Mouse (Mus musculus) limb, embryonic 14.5 days (tissue): Measurements from ENCODE around the gene Megf8. TPM values are rescaled to one million over a fixed set of nuclear protein-coding genes. Genes with fewer than 3 reads are reported as not detected.

Experiments
- ATAC-seq: fragments of 200-750 bp; cut with Nextera tagmentation; 2 replicates; pipeline ENCODE4 v1.8.0; 2017; ENCODE audit warnings: low read depth, moderate number of reproducible peaks, moderate TSS enrichment; ENCODE audit not compliant: low FRiP score
- DNase-seq: peaks from one replicate; pipeline ENCODE4 v3.0.0-alpha.2; 2015; ENCODE audit warnings: low spot score
- H3K27ac ChIP-seq: fragments of 300-500 bp; sonication (generic); replicated peaks from 2 replicates; pipeline ENCODE4 v1.5.1; 2014; ENCODE audit warnings: low read depth, mild to moderate bottlenecking, low read length, moderate library complexity, mixed read lengths
- H3K27me3 ChIP-seq: fragments of 300-500 bp; sonication (generic); 2 replicates; pipeline ENCODE4 v1.6.1; 2014; ENCODE audit warnings: low read length, mixed read lengths; ENCODE audit not compliant: control insufficient read depth, insufficient read depth
- H3K36me3 ChIP-seq: fragments of 300-500 bp; sonication (generic); 2 replicates; pipeline ENCODE4 v1.6.1; 2014; ENCODE audit warnings: mild to moderate bottlenecking, low read length, moderate library complexity, mixed read lengths; ENCODE audit not compliant: control insufficient read depth, insufficient read depth
- H3K4me1 ChIP-seq: fragments of 300-500 bp; sonication (generic); 2 replicates; pipeline ENCODE4 v1.6.1; 2014; ENCODE audit warnings: antibody characterized with exemption, low read length, mixed read lengths; ENCODE audit not compliant: control insufficient read depth, insufficient read depth
- H3K4me2 ChIP-seq: fragments of 300-500 bp; sonication (generic); replicated peaks from 2 replicates; pipeline ENCODE4 v1.6.1; 2014; ENCODE audit warnings: low read depth, mild to moderate bottlenecking, low read length, moderate library complexity; ENCODE audit not compliant: severe bottlenecking
- H3K4me3 ChIP-seq: fragments of 300-500 bp; sonication (generic); replicated peaks from 2 replicates; pipeline ENCODE4 v1.5.1; 2014; ENCODE audit warnings: low read length
- H3K9ac ChIP-seq: fragments of 300-500 bp; sonication (generic); 2 replicates; pipeline ENCODE4 v1.6.1; 2014; ENCODE audit warnings: mild to moderate bottlenecking, low read depth, low read length, moderate library complexity; ENCODE audit not compliant: severe bottlenecking
- H3K9me3 ChIP-seq: fragments of 300-500 bp; sonication (generic); 2 replicates; pipeline ENCODE4 v1.6.1; 2016; ENCODE audit warnings: low read length; ENCODE audit not compliant: control insufficient read depth
- POLR2A ChIP-seq: fragments of 200-500 bp; IDR thresholded peaks from 2 replicates; pipeline ENCODE4 v1.8.0; 2012; ENCODE audit warnings: inconsistent platforms, mild to moderate bottlenecking, moderate library complexity, borderline replicate concordance; ENCODE audit not compliant: insufficient read depth, insufficient read length; ENCODE audit errors: extremely low read depth
- WGBS: fragments of 180-500 bp; shearing (Covaris S2); extraction: QIAGEN DNeasy Blood & Tissue Kit; methylation state at CpG from one replicate; pipeline ENCODE4 v1.1.7; 2014; 5-methylcytosine and 5-hydroxymethylcytosine counted together
- polyA plus RNA-seq, 2 experiments: library from polyadenylated mRNA; depleted of rRNA in 1 of 2; stranded (reverse) in 1 of 2; unstranded in 1 of 2; fragments of >200 nt; fragmentation: Nextera tagmentation in 1 of 2; extraction: Ambion mirVana in 1 of 2; gene quantifications; 2 replicates each; pipeline versions ENCODE4 v1.2.1 to v1.2.3; 2012 to 2014

The Megf8 gene
- polyA plus RNA-seq, 2 experiments = 16.5 to 45.1 TPM

DNA sequence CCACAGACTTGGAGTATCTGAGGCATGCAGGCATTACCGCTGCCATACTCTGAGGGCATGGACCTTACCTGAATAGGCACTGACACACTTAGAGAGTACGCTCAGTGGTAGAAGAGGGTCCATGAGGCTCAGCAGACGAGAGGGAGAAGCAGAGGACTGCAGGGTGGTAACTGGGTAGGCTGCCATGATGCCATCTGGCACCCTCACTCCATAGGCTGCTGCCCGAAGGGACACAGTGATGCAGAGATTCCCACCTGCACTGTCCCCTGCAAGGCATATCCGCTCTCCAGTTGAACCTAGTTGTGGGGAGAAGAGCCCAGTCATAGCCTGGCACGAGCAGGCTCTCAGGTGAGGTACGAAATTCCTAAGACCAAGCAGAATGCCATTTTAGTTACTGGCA, 66.4 kb downstream of the Megf8 start:
- Histone ChIP-seq H3K9ac (no peak overlapping the region), H3K4me3 (no peak overlapping the region), H3K27me3 (no peaks in the 10 kb centered on the region), H3K9me3 (no peaks in the 10 kb centered on the region), H3K4me2 (no peak overlapping the region), H3K4me1 (peaks cover 21% of the 10 kb centered on the region), H3K27ac (no peak overlapping the region), H3K36me3 (peaks cover 60% of the 10 kb centered on the region)
- no peak for TF ChIP-seq POLR2A
- ATAC-seq (no peak), DNase-seq (no peak)
- WGBS = 89% methylated on average over 7 of the region's 7 CpGs

DNA sequence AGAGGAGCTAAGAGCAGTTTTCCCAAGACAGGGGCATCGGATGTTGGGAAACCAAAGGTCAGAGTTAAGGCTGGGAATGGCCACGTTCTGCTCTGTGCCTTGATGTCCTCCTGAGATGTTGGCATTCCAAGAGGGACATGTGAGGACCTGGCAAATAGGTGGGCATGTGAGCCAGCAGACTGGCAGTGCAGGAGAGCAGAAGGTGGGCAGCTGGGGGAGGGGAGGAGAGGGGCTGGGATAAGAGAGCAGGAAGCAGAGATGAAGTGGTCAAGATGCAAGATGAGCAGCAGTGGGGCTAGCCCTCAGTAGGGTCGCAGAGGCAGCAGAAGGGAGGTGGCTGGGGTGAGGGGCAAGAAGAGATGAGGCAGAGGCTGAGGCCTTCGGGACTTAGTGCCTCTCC, 66.9 kb downstream of the Megf8 start:
- H3K4me3 ChIP-seq = no peak overlapping the region
- no peak for ATAC-seq
- no peak overlapping the region for H3K4me2 ChIP-seq
- no peak overlapping the region for H3K27ac ChIP-seq
- peaks cover 62% of the 10 kb centered on the region for H3K36me3 ChIP-seq
- no peaks in the 10 kb centered on the region for H3K9me3 ChIP-seq
- H3K4me1 ChIP-seq = peaks cover 21% of the 10 kb centered on the region
- no peak for TF ChIP-seq POLR2A
- no peak for DNase-seq
- WGBS = 82% methylated on average over 4 of the region's 4 CpGs
- H3K9ac ChIP-seq = no peak overlapping the region
- no peaks in the 10 kb centered on the region for H3K27me3 ChIP-seq

DNA sequence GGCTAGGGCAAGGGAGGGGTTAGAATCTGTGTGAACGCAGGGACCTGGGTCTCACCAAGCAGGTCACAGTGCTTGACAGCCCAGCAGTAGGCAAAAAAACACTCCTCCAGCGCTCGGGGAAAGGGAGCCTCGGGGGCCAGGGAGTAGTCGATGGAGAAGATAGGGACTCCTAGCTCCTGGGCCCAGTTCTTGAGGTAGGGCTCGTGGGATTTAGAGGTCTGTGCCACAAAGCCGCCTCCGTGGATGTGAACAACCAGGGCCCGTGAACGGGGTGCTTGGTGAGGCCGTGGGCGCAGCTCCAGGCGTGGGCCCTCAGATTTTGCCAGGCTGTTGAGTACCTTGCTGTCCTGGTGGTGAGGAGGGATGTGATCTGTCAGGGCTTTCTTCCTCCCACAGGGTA, 67.4 kb downstream of the Megf8 start:
- Histone ChIP-seq H3K27me3 (no peaks in the 10 kb centered on the region), H3K36me3 (peaks cover 62% of the 10 kb centered on the region), H3K4me3 (no peak overlapping the region), H3K27ac (no peak overlapping the region), H3K4me1 (peaks cover 18% of the 10 kb centered on the region), H3K9me3 (no peaks in the 10 kb centered on the region), H3K4me2 (no peak overlapping the region), H3K9ac (no peak overlapping the region)
- ATAC-seq (no peak), DNase-seq (no peak)
- 91% methylated on average over 13 of the region's 13 CpGs for whole genome bisulfite sequencing
- TF ChIP-seq POLR2A = no peak

GRCm38 (mm10) chr7:25384818-25385217, 67.9 kb downstream of the Megf8 start:
- peaks cover 17% of the 10 kb centered on the region for H3K4me1 ChIP-seq
- no peak overlapping the region for H3K27ac ChIP-seq
- WGBS = 83% methylated on average over 9 of the region's 9 CpGs
- ATAC-seq = no peak
- DNase-seq = no peak
- TF ChIP-seq POLR2A = no peak
- no peak overlapping the region for H3K4me3 ChIP-seq
- no peaks in the 10 kb centered on the region for H3K9me3 ChIP-seq
- no peaks in the 10 kb centered on the region for H3K27me3 ChIP-seq
- H3K4me2 ChIP-seq = no peak overlapping the region
- peaks cover 62% of the 10 kb centered on the region for H3K36me3 ChIP-seq
- H3K9ac ChIP-seq = no peak overlapping the region

DNA sequence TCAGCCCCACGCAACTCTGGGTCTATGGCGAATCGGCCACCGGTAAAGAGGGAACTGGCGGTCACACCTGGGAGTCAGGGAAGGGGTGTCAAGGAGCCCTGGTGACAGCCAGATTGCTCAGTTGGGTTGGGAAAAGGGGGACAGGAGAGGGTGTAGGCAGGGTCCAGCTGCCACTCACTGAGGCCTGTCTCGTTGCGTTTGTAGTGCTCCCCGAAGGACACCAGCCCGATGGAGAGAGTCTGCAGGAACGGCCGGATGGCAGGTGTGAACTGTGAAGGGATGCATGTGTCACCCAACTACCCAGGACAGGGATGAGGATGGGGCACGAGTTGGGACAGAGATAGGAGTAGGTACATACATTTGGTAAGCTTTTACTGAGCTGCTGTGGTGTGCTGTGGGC, 68.3 kb downstream of the Megf8 start:
- Histone ChIP-seq H3K9me3 (no peaks in the 10 kb centered on the region), H3K9ac (no peak overlapping the region), H3K27me3 (no peaks in the 10 kb centered on the region), H3K4me2 (no peak overlapping the region), H3K4me3 (no peak overlapping the region), H3K27ac (no peak overlapping the region), H3K36me3 (peaks cover 62% of the 10 kb centered on the region), H3K4me1 (peaks cover 18% of the 10 kb centered on the region)
- DNase-seq (no peak), ATAC-seq (no peak)
- no peak for TF ChIP-seq POLR2A
- WGBS = 90% methylated on average over 12 of the region's 12 CpGs
